Mouse (Mus musculus) cerebellum, adult 2 months (tissue): Measurements from ENCODE around the gene Olfm1. TPM values are rescaled to one million over a fixed set of nuclear protein-coding genes. Genes with fewer than 3 reads are reported as not detected.

Experiments
- DNase-seq, 2 experiments: peaks; one replicate each; pipeline ENCODE4 v3.0.0; 2021
- H3K27ac ChIP-seq: fragments of 200-500 bp; 2 replicates; pipeline ENCODE4 v1.5.1; 2012; ENCODE audit warnings: low read length, control low read depth, inconsistent platforms; ENCODE audit not compliant: insufficient read depth
- H3K27me3 ChIP-seq: fragments of 200-500 bp; 2 replicates; pipeline ENCODE4 v1.6.1; 2012; ENCODE audit warnings: inconsistent platforms, mild to moderate bottlenecking, low read length, moderate library complexity; ENCODE audit not compliant: control insufficient read depth, insufficient read depth
- H3K4me1 ChIP-seq: fragments of 200-500 bp; 2 replicates; pipeline ENCODE4 v1.6.1; 2011; ENCODE audit warnings: low read length; ENCODE audit not compliant: control insufficient read depth, insufficient read depth
- H3K4me3 ChIP-seq: fragments of 200-500 bp; replicated peaks from 2 replicates; pipeline ENCODE3; 2011; ENCODE audit warnings: mild to moderate bottlenecking, low read depth, low read length, control low read depth; ENCODE audit not compliant: insufficient read depth
- CTCF ChIP-seq: fragments of 200-500 bp; IDR thresholded peaks from 2 replicates; pipeline ENCODE4 v1.5.1; 2011; ENCODE audit warnings: low read depth, mild to moderate bottlenecking, control low read depth, low read length, moderate library complexity, borderline replicate concordance; ENCODE audit not compliant: insufficient read depth
- POLR2A ChIP-seq: fragments of 200-500 bp; IDR thresholded peaks from 2 replicates; pipeline ENCODE4 v1.6.1; 2011; ENCODE audit warnings: low read length, control low read depth, borderline replicate concordance; ENCODE audit not compliant: insufficient read depth
- WGBS: fragments of 180-500 bp; shearing (Covaris S2); methylation state at CpG from one replicate; pipeline ENCODE4 v1.1.7; 2018; 5-methylcytosine and 5-hydroxymethylcytosine counted together
- polyA plus RNA-seq: library from polyadenylated mRNA; depleted of rRNA; stranded (reverse); fragments of >200 nt; gene quantifications from 2 replicates; pipeline ENCODE4 v1.2.3, GENCODE M21; 2012

The Olfm1 gene
- polyA plus RNA-seq, 1 experiment = 567 TPM

DNA sequence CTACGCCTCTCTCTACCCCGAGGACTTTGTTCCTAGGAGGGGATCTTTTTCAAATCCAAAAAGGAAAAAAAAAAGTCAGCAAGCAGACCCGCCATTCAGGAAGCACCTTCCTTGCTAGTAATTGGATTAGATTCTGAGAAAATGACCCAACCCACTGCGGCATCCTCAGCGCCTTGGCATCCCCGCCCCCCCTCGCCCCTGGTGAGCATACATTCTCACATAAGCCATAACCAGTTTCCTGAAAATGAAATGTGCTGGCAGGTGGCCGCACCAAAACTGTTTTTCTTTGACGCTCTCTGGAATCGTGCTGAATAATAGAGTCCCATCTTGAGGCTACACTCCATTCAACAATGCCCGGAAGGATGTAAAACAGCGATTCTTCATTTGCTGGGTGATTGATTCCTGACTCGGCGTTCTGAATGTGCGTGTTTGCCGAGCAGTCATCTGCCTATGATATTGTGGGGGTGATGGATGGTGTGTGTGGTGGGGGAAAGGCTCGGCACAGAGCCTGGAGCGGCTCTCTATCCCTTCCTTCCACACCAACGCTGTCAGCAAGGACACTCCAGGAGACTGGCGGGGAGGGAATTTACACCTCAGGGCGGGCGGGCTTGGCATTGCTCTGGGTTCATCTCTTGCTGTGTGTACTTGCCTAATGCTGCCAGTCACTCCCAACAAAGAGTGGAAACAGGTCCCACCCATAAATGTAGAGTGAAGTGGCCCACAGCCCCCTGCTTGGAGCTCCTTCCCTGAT, 18.9 kb downstream of the Olfm1 start:
- Histone ChIP-seq H3K27me3 (no peaks in the 10 kb centered on the region), H3K4me3 (peak overlapping the region; percentile 50), H3K4me1 (peaks cover 65% of the 10 kb centered on the region), H3K27ac (peak overlapping the region; percentile 52)
- peak; percentile 71 to 76 for DNase-seq
- 16% methylated on average over 22 of the region's 22 CpGs for WGBS
- TF ChIP-seq CTCF = no peak
- TF ChIP-seq POLR2A = no peak

DNA sequence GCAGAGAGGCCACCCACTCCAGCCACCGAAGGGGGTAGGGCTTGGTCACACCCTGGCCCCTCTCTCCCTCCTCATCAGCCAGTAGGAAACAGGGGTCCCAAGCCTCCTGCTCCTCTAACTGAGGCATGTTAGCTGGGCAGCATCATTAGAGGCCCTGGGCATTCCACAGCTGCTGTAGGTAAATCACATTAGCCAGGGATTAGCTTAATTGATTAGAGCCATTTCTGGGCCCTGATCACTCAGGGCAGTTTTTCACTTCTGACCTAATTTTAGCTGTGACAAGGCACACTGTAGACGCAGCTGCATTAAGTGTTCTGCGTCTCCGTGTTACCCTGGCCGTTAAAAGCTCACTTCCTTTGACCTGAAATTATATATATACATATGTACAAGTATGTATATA, 20.1 kb downstream of the Olfm1 start:
- Histone ChIP-seq H3K27ac (peak overlapping the region; percentile 52; the same call in 1 of the 2 replicates), H3K4me3 (no peak overlapping the region), H3K4me1 (peaks cover 77% of the 10 kb centered on the region), H3K27me3 (no peaks in the 10 kb centered on the region)
- DNase-seq = no peak
- WGBS = 62% methylated on average over 5 of the region's 5 CpGs
- TF ChIP-seq CTCF (no peak), POLR2A (no peak)

DNA sequence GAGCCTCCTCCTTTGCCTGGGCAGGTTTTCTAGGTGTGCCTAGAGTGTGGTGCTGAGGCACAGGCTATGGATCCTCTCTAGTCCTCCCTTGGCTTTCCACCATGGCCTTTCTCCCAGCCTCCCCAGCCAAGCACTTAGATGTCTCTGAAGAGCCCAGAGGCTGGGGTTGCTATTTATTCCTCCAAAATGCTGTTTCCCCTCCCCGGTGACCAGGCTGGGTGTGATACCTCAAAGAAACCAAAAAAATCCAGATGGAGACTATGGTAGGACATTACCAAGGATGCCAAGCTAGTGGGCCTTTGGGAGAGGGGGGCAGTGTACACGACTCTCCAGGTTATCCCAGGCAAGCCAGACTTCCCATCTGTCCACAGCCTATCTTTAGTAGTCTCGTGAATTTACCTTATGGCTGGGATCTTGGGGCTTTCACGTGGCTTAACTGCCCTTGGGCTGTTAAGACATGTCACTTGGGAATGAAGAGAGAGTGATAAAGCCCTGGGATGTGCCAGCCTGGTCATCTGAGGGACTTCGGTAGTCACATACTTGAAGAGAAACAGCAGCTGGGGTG, 23.5 kb downstream of the Olfm1 start:
- DNase-seq = peak; percentile 53 to 80
- Histone ChIP-seq H3K27ac (peak overlapping the region; percentile 61), H3K4me1 (peaks cover 73% of the 10 kb centered on the region), H3K27me3 (no peaks in the 10 kb centered on the region), H3K4me3 (no peak overlapping the region)
- TF ChIP-seq POLR2A (0 out of 2 replicates have a peak, but pooled peaks have one; percentile 8), CTCF (no peak)
- WGBS = 13% methylated on average over 5 of the region's 5 CpGs

DNA sequence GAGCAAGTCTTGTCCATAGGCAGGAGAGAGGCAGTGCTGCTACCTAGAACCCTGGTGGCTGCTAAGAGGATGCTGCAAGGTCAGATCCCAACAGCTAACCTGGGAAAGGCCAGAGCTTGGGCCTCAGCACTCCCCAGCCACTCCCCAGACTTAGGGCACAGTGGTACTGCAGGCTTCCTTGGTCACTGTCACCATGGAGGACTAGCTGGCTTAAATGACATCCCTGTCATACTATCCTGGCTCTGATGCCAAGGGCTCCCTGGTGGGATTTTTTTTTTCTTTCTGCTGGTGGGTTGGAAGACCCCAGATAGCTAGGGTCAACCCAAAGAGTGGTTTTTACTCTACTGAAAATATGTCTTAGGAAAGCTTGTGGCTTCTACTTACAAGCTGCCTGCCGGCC, 25.0 kb downstream of the Olfm1 start:
- DNase-seq = no peak
- Histone ChIP-seq H3K4me1 (peaks cover 74% of the 10 kb centered on the region), H3K27ac (peak overlapping the region; percentile 62), H3K4me3 (no peak overlapping the region), H3K27me3 (no peaks in the 10 kb centered on the region)
- TF ChIP-seq POLR2A (no peak), CTCF (0 out of 2 replicates have a peak, but pooled peaks have one; percentile 2)
- 79% methylated on average over 1 of the region's 1 CpGs for WGBS

DNA sequence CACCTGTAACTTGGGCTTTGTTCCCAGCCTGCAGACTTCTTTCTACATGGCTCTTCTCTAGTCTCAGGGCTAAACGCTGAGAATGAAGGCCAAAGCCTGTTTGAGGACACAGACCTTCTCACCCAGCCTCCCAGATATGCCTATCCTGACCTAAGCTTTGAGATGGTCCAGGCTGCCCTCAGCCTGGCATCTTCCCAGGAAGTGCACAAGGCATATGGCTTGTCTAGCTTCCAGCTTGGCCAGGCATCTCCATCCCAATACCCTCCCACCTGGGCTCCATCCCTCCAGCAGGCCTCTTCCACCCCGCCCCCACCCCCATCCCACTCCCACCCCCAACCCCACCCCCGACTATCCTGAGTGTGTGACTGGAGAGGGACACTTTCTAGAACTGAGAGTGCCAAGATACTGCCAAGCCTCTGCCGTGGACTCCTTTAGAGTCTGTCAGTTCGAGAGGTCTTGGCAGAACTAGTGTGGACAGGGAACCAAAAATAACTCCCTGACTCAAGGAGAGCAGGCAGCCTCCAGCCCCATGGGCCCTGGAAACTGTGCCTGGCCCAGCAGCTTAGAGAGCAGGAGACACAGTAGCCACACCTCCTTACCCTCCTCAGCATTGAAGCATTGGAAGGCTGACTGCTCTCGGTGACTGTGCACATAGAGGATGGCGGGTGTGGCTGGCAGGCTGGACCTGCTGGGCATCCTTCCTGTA, 26.0 kb downstream of the Olfm1 start:
- Histone ChIP-seq H3K4me1 (peaks cover 73% of the 10 kb centered on the region), H3K27me3 (no peaks in the 10 kb centered on the region), H3K27ac (peak overlapping the region; percentile 62), H3K4me3 (no peak overlapping the region)
- DNase-seq = peak; percentile 92 to 96
- 5% methylated on average over 7 of the region's 7 CpGs for WGBS
- no peak for TF ChIP-seq CTCF
- 0 out of 2 replicates have a peak, but pooled peaks have one; percentile 14 for TF ChIP-seq POLR2A

DNA sequence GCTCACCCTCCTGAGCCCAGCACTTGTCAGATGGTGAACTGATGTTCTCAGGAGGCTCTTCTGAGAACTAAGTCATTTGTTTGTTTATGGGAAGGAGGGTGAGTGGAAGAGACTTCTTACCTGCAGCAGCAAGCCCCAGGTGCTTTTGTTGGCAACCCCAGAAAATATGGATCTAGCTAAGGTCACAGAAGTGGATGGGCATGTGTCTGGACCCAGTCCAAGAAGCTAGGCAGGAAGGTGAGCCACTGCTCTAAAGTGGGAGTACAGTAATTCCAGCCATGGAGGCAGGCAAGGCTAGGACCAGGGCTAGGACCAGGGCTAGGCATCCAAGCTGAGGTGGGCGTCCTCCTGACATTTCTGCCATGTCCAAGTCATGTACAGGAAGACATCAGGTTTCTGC, 26.8 kb downstream of the Olfm1 start:
- no peak for DNase-seq
- Histone ChIP-seq H3K4me1 (peaks cover 70% of the 10 kb centered on the region), H3K27ac (peak overlapping the region; percentile 47), H3K4me3 (no peak overlapping the region), H3K27me3 (no peaks in the 10 kb centered on the region)
- TF ChIP-seq POLR2A = no peak
- no peak for TF ChIP-seq CTCF
- WGBS = 90% methylated on average over 1 of the region's 1 CpGs

DNA sequence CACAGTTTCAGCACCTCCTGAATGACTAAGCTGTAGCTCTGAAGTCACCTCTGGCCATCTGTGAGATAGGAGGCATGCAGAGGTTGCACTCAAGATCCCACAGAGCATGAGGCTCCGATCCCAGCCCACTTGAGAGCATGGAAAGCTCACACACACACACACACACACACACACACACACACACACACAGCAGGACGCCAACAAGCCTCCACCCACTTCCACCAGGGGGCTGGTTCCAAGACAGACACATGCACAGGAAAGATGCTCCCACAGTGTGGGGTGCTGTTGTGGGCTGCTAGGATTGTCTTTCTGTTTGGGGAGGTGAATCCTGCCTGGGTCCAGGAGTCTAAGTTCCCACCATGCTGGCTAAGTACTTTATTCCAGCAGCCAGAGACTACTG, 29.0 kb downstream of the Olfm1 start:
- WGBS = 70% methylated on average over 2 of the region's 2 CpGs
- H3K4me1 ChIP-seq = peaks cover 65% of the 10 kb centered on the region
- H3K4me3 ChIP-seq = no peak overlapping the region
- peak in 1 of 2 experiments; percentile 23 for DNase-seq
- TF ChIP-seq CTCF (no peak), POLR2A (no peak)
- H3K27me3 ChIP-seq = no peaks in the 10 kb centered on the region
- H3K27ac ChIP-seq = no peak overlapping the region
